Mouse (Mus musculus): ENCODE data around the gene Fam173b.

Fam173b gene

GRCm38 (mm10) chr15:31586519-31586918 is 15.1 kb upstream of the Fam173b start:
- no peak for DNase-seq (ENCODE audit: low read depth, low spot score)

GRCm38 (mm10) chr15:31587789-31588188 is 13.9 kb upstream of the Fam173b start:
- no peak for DNase-seq (ENCODE audit: low read depth, low spot score)

- no peak for DNase-seq (ENCODE audit: low read depth, low spot score)
Observed at GRCm38 (mm10) chr15:31588989-31589640, 12.5 kb upstream of the Fam173b start.

GRCm38 (mm10) chr15:31590176-31590575 is 11.5 kb upstream of the Fam173b start:
- no peak for DNase-seq (ENCODE audit: low read depth, low spot score)

- no peak for DNase-seq (ENCODE audit: low read depth, low spot score)
Observed at GRCm38 (mm10) chr15:31592531-31592930, 9.1 kb upstream of the Fam173b start.

GRCm38 (mm10) chr15:31594260-31594659 is 7.4 kb upstream of the Fam173b start:
- DNase-seq (ENCODE audit: low read depth, low spot score) = no peak

GRCm38 (mm10) chr15:31595651-31596050 is 6.0 kb upstream of the Fam173b start:
- no peak for DNase-seq (ENCODE audit: low read depth, low spot score)

- no peak for DNase-seq (ENCODE audit: low read depth, low spot score)
Observed at GRCm38 (mm10) chr15:31599834-31600233, 1.8 kb upstream of the Fam173b start.

GRCm38 (mm10) chr15:31601279-31601645 is 390 bp upstream of the Fam173b start:
- no peak for DNase-seq (ENCODE audit: low read depth, low spot score)

GRCm38 (mm10) chr15:31602426-31602825 is 774 bp downstream of the Fam173b start:
- no peak for DNase-seq (ENCODE audit: low read depth, low spot score)

GRCm38 (mm10) chr15:31603113-31603512 is 1.5 kb downstream of the Fam173b start:
- DNase-seq (ENCODE audit: low read depth, low spot score) = no peak

- no peak for DNase-seq (ENCODE audit: low read depth, low spot score)
Observed at GRCm38 (mm10) chr15:31606821-31607220, 5.2 kb downstream of the Fam173b start.

- DNase-seq (ENCODE audit: low read depth, low spot score) = no peak
Observed at GRCm38 (mm10) chr15:31611027-31611426, 9.4 kb downstream of the Fam173b start.

- no peak for DNase-seq (ENCODE audit: low read depth, low spot score)
Observed at GRCm38 (mm10) chr15:31611976-31612375, 10.3 kb downstream of the Fam173b start.

GRCm38 (mm10) chr15:31613826-31614453 is 12.3 kb downstream of the Fam173b start:
- no peak for DNase-seq (ENCODE audit: low read depth, low spot score)

GRCm38 (mm10) chr15:31614666-31615065 is 13.0 kb downstream of the Fam173b start:
- DNase-seq (ENCODE audit: low read depth, low spot score) = no peak

- DNase-seq (ENCODE audit: low read depth, low spot score) = no peak
Observed at GRCm38 (mm10) chr15:31617261-31617660, 15.6 kb downstream of the Fam173b start.

GRCm38 (mm10) chr15:31619521-31619920 is 17.9 kb downstream of the Fam173b start:
- DNase-seq (ENCODE audit: low read depth, low spot score) = no peak

- DNase-seq (ENCODE audit: low read depth, low spot score) = no peak
Observed at GRCm38 (mm10) chr15:31627277-31628154, 25.9 kb downstream of the Fam173b start.

- DNase-seq (ENCODE audit: low read depth, low spot score) = no peak
Observed at GRCm38 (mm10) chr15:31628180-31628579, 26.5 kb downstream of the Fam173b start.

GRCm38 (mm10) chr15:31629556-31629955 is 27.9 kb downstream of the Fam173b start:
- DNase-seq (ENCODE audit: low read depth, low spot score) = no peak

- no peak for DNase-seq (ENCODE audit: low read depth, low spot score)
Observed at GRCm38 (mm10) chr15:31631396-31631858, 29.8 kb downstream of the Fam173b start.
